ENCODE assay signal across 10 mouse cellular contexts in genomic region chr4:136981347-136981746, GRCm38 (mm10). TPM values are rescaled to one million over a fixed set of nuclear protein-coding genes. Genes with fewer than 3 reads are reported as not detected.
DNase-seq lines count a peak whose midpoint lies in the region; ATAC-seq and TF ChIP-seq lines count a peak whose summit lies in the region.
"Had no signal": no experiment of that assay in that cellular context is flagged by ENCODE, and none has a peak within 500 bp of the region (broad histone marks: within the 10 kb centered on the region; RNA-seq: fewer than 3 reads in every experiment).

No protein-coding gene starts in this region.

- H3K9me3 ChIP-seq in heart, embryonic 10.5 days = no peaks in the 10 kb centered on the region
- H3K9me3 ChIP-seq in heart, postnatal 0 days (replicated peaks; ENCODE audit: control insufficient read depth, low read length) = no peaks in the 10 kb centered on the region
- no peaks in the 10 kb centered on the region for H3K9me3 ChIP-seq in lung, embryonic 16.5 days (ENCODE audit: control insufficient read depth, low read length)
- H3K9me3 ChIP-seq: G1E had no signal

- intact Hi-C loops in heart, postnatal 36 days (cut with DNase I) = loop anchor here (5.0 to 10.0 kb wide), 2 partner anchors 74 to 307 kb away; no protein-coding TSS in a partner anchor

- H3K4me1 ChIP-seq in heart, embryonic 10.5 days = peaks cover 15% of the 10 kb centered on the region
- H3K4me1 ChIP-seq in heart, postnatal 0 days (ENCODE audit: control insufficient read depth, insufficient read depth) = no peaks in the 10 kb centered on the region
- H3K4me1 ChIP-seq in lung, embryonic 16.5 days (replicated peaks; ENCODE audit: control insufficient read depth, insufficient read depth, low read length) = no peaks in the 10 kb centered on the region

- WGBS in heart, embryonic 10.5 days = 10% methylated on average over 12 of the region's 12 CpGs
- 21% methylated on average over 12 of the region's 12 CpGs for WGBS in heart, postnatal 0 days
- WGBS in lung, embryonic 16.5 days = 8% methylated on average over 12 of the region's 12 CpGs

- H3K4me3 ChIP-seq in heart, embryonic 10.5 days = no peak overlapping the region
- H3K4me3 ChIP-seq in heart, postnatal 0 days (ENCODE audit: low read depth, low read length) = no peak overlapping the region
- H3K4me3 ChIP-seq in lung, embryonic 16.5 days (ENCODE audit: low read length) = no peak overlapping the region

- no peak overlapping the region for H3K9ac ChIP-seq in heart, postnatal 0 days (replicated peaks; ENCODE audit: low read depth, low read length)
- no peak overlapping the region for H3K9ac ChIP-seq in lung, embryonic 16.5 days (ENCODE audit: low read length)

- no peak overlapping the region for H3K4me2 ChIP-seq in heart, postnatal 0 days (ENCODE audit: low read depth, low read length)
- H3K4me2 ChIP-seq in lung, embryonic 16.5 days (ENCODE audit: low read depth, low read length) = no peak overlapping the region

- TF ChIP-seq EP300 in heart, postnatal 0 days (IDR thresholded peaks at IDR 0.05; ENCODE audit: low read depth) = no peak

- no peak overlapping the region for H3K27ac ChIP-seq in heart, embryonic 10.5 days
- no peak overlapping the region for H3K27ac ChIP-seq in heart, postnatal 0 days (ENCODE audit: low read depth)
- no peak overlapping the region for H3K27ac ChIP-seq in lung, embryonic 16.5 days (ENCODE audit: low read length)

- ATAC-seq in heart, postnatal 0 days (ENCODE audit: insufficient read depth, low read depth) = no peak
- ATAC-seq in lung, embryonic 16.5 days (ENCODE audit: low read depth) = peak; percentile 71

- DNase-seq in heart, embryonic 10.5 days (ENCODE audit: low spot score) = peak; percentile 84
- no peak for DNase-seq in heart, postnatal 36 days
- peak; percentile 78 for DNase-seq in cerebellum, adult 9-11 months
- DNase-seq in heart, postnatal 0 days (ENCODE audit: low spot score) = peak; percentile 38
- DNase-seq in kidney, postnatal 36 days = peak; percentile 84 to 89
- DNase-seq in retina, adult 2 months (ENCODE audit: low read depth, low spot score) = peak; percentile 18
- DNase-seq in B cell, adult 2 months = no peak

- peaks cover 81% of the 10 kb centered on the region for H3K27me3 ChIP-seq in heart, embryonic 10.5 days (ENCODE audit: insufficient read depth, poor library complexity, severe bottlenecking)
- H3K27me3 ChIP-seq in heart, postnatal 0 days (ENCODE audit: control insufficient read depth, insufficient read depth, low read length) = 0 out of 2 replicates have a peak, but pooled peaks cover 4% of the 10 kb centered on the region
- H3K27me3 ChIP-seq in lung, embryonic 16.5 days (ENCODE audit: control insufficient read depth, insufficient read depth, low read depth, low read length) = no peaks in the 10 kb centered on the region; the same call in none of the 2 replicates

- peaks cover 23% of the 10 kb centered on the region for H3K36me3 ChIP-seq in heart, embryonic 10.5 days
- H3K36me3 ChIP-seq in heart, postnatal 0 days (replicated peaks; ENCODE audit: control insufficient read depth, insufficient read depth, low read length) = 0 out of 2 replicates have a peak, but pooled peaks cover 6% of the 10 kb centered on the region
- peaks cover 6% of the 10 kb centered on the region; the same call in 1 of the 2 replicates for H3K36me3 ChIP-seq in lung, embryonic 16.5 days (ENCODE audit: control insufficient read depth, insufficient read depth, low read length)

- peak; percentile 60 for TF ChIP-seq CTCF in heart, postnatal 0 days (IDR thresholded peaks at IDR 0.05; ENCODE audit: low read depth)

RNA-seq across cellular contexts. Expression of gene Epha8, which starts 24.7 kb away (rescaled TPM):
- polyA plus RNA-seq in heart, embryonic 10.5 days (2016; fragmentation: Nextera tagmentation; extraction: Ambion mirVana) = 0.17 and 0.45 TPM in 2 replicates
- total RNA-seq in heart, postnatal 36 days (2021) = not detected
- 0.08 and 0.19 TPM in 2 replicates for total RNA-seq in heart, postnatal 0 days (2014; rRNA removed; ENCODE audit: low replicate concordance)
- polyA plus RNA-seq in heart, postnatal 0 days (2015; fragmentation: Nextera tagmentation; extraction: Ambion mirVana) = not detected in 2 replicates
- not detected in 2 replicates for polyA plus RNA-seq in lung, embryonic 16.5 days (2015; fragmentation: Nextera tagmentation; extraction: Ambion mirVana)
- polyA plus RNA-seq: G1E; heart, embryonic 14.5 days had no signal

Comparison
In these comparisons a context has a peak if more than half of its experiments do, and no peak if none do; other contexts are left out.
1. DNase-seq: peak in heart, embryonic 10.5 days (single experiment), cerebellum, adult 9-11 months (single experiment), heart, postnatal 0 days (single experiment), kidney, postnatal 36 days (2 of 2) and retina, adult 2 months (single experiment); none in heart, postnatal 36 days (0 of 2) and B cell, adult 2 months (0 of 2).